Mouse (Mus musculus) pancreas, adult 10 weeks (tissue): Measurements from ENCODE around the gene Cops6. TPM values are rescaled to one million over a fixed set of nuclear protein-coding genes. Genes with fewer than 3 reads are reported as not detected.

Experiments used
- polyA plus RNA-seq: library from polyadenylated mRNA; stranded (reverse); fragments of 350-450 nt; fragmentation: Illumina TruSeq; extraction: RNeasy Lipid Tissue Mini Kit (QIAGEN cat#74804); gene quantifications from one replicate; pipeline ENCODE4 v1.2.3, GENCODE M21; 2015; ENCODE audit warnings: low read depth, low replicate concordance; ENCODE audit not compliant: insufficient read depth

Cops6 gene
- polyA plus RNA-seq = 25.2 TPM

DNA sequence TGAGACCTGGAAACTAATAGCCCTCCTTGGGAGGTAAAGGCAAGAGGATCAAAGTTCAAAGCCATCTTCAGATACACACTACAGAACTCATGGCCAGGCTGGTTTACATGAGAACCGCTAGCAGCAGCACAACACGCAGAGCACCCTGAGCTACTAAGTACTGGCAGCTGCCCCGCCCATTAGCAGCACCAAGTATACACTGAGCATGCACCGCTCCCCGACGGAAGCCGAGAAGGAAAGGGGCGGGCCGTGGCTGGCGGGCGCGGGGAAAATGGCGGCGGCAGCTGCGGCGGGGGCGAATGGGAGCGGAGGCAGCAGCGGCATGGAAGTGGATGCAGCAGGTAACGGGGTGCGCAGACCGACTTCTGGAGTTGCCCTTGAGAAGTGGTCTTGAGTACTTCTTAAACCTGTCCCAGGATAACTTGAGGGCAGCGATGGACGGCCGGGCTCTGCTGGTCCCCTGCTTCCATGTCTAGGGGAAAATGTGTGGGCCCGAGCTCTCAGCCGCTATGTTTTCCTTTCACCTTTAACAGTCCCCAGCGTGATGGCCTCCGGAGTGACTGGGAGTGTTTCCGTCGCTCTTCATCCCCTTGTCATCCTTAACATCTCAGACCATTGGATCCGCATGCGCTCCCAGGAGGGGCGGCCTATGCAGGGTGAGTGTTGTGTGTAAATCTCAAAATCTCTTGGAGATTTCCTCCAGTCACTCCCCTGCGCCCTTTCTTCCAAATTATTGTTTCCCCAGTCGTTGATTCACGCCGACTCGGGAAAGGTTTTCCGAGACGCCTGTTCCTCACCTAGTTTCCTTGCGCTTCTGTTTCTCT is at the start of gene Cops6:
TSS of gene Cops6 (plus strand) at position 230 of the 824 bp plus-strand sequence.

GRCm38 (mm10) chr5:138116255-138117198 is 44.3 kb upstream of the Cops6 start, which contains the start of gene Zscan21:
Gene Zscan21 (plus strand): TSS chr5:138116903.

DNA sequence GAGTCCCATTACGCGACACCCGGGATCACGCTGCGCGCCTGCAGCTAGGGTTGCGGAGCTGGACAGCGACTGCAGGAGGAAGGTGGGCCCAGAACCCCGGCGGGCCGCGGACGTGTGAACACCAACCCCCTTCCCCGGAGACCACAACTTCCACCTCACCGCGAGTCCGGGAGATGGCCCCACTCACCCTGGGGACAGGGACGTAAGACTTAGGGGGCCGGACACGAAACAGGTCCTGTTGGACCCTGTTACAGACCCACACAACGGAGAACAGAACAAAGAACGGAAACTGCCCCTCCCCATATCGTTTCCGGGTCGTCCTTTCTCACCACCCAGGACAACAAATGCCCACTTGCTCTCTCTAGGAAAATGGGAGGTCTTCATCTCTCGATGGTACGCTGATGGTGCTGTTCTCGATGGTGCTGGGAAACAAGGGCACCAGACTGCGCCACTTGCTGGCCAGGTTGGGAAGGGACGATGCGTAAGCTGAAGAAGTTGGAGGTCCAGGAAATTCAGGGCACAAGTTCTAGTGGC is 5.4 kb upstream of the Cops6 start, which contains the start of gene Zfp113:
TSS of gene Zfp113 (minus strand) at position 302 of the 534 bp plus-strand sequence.

DNA sequence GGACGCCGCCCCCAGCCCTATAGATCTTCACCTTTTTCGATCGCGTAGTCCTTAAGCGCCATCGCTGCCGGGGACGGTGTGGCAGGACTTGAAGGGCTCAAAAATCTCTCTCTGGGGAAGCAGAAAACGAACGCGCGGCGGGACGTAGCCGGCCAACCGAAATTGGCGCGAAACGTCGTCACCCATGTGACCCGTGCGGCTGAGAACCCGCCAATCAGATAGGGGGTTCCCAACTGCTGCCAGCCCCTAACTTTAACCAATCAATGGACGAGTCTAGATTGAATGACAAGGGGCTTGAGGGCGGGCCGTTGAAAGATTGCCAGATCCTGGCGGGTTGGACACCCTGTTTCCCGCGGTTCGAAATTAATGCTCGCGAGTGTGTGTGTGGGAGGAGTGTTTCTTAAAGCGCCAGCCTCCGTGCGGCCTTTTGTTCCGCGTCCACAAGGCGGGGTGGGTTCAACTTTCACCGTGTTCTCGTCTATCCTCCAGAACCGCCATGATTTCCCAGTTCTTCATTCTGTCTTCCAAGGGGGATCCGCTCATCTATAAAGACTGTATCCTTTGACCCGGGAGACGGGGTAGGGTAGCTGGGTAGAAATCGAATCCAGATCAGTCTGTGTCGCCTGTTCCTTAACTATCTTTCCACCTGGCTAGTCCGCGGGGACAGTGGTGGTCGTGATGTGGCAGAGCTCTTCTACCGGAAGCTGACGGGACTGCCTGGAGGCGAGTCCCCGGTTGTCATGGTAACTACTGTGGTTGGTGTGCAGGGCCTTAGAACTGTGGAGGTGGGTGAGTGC is 11.0 kb downstream of the Cops6 start, which contains the start of the genes Ap4m1 and Mcm7:
TSS of gene Ap4m1 (plus strand) at position 308 of the 797 bp plus-strand sequence.
TSS of gene Mcm7 (minus strand) at position 728 of the 797 bp plus-strand sequence.

DNA sequence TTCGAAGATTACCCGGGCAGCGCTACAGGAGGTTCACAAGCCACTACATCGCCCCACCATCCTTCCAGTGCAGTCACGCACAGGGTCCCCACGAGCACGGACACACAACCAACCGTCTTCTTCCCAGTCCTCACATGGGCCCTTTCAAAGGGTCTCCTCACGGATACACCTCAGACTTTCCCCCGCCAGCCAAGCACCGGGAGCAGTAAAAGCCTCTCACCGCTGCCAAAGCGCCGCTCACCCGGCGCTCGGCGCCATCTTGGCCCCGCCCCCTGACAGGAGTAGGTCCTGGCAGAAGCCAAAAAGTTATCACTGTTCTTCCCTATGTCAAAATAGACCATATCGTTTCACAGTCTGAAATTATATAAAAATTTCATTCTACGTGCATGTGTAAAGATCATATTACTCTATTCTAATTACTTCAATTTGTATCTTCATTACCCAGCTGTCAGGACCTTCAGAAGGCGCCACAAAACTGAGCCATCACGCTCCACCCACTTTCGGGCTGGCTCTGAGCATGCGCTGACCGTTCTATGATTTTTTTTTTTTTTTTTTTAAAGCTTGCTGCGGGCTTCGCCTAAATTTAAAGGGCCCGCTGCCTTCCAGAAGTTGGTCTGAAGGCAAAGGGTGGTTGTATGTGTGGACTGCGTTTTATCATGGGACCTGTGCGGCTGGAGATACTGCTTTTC is 26.2 kb downstream of the Cops6 start, which contains the start of the genes Taf6 and Cnpy4:
TSS of gene Taf6 (minus strand) at position 502 of the 689 bp plus-strand sequence.
TSS of gene Cnpy4 (plus strand) at position 536 of the 689 bp plus-strand sequence.

GRCm38 (mm10) chr5:138193771-138194727 is 33.2 kb downstream of the Cops6 start, which contains the start of gene Mblac1:
Gene Mblac1 (plus strand): TSS chr5:138194314.

Other genes starting within 250 kb of the Cops6 start
- gene Cyp3a13, start 239.5 kb upstream of the Cops6 start, polyA plus RNA-seq = 1.7 TPM
- not detected for gene Gjc3, start 198.0 kb upstream of the Cops6 start, polyA plus RNA-seq
- 3.8 TPM for gene Azgp1, start 179.6 kb upstream of the Cops6 start, polyA plus RNA-seq
- not detected for gene Smok3a, start 139.8 kb upstream of the Cops6 start, polyA plus RNA-seq
- gene Smok3b, start 139.6 kb upstream of the Cops6 start, polyA plus RNA-seq = not detected
- not detected for gene Smok3c, start 107.9 kb upstream of the Cops6 start, polyA plus RNA-seq
- 2.7 TPM for gene Zkscan1, start 76.0 kb upstream of the Cops6 start, polyA plus RNA-seq
- gene Zscan21, start 44.2 kb upstream of the Cops6 start, polyA plus RNA-seq = 4.1 TPM
- 1.2 TPM for gene Zfp113, start 5.3 kb upstream of the Cops6 start, polyA plus RNA-seq
- gene Ap4m1, start 10.9 kb downstream of the Cops6 start, polyA plus RNA-seq = 14.3 TPM
- gene Mcm7, start 11.4 kb downstream of the Cops6 start, polyA plus RNA-seq = 9.3 TPM
- 7.8 TPM for gene Taf6, start 26.4 kb downstream of the Cops6 start, polyA plus RNA-seq
- gene Cnpy4, start 26.4 kb downstream of the Cops6 start, polyA plus RNA-seq = 5.6 TPM
- gene Mblac1, start 33.2 kb downstream of the Cops6 start, polyA plus RNA-seq = not detected
- gene Nxpe5, start 64.8 kb downstream of the Cops6 start, polyA plus RNA-seq = 0.44 TPM
- 18.8 TPM for gene Lamtor4, start 94.4 kb downstream of the Cops6 start, polyA plus RNA-seq
- gene BC037034, start 103.0 kb downstream of the Cops6 start, polyA plus RNA-seq = 24.9 TPM
- not detected for gene Gal3st4, start 111.8 kb downstream of the Cops6 start, polyA plus RNA-seq
- gene Gm43720, start 118.9 kb downstream of the Cops6 start, polyA plus RNA-seq = 0.22 TPM
- gene Gpc2, start 118.9 kb downstream of the Cops6 start, polyA plus RNA-seq = 0.41 TPM
- gene Stag3, start 119.2 kb downstream of the Cops6 start, polyA plus RNA-seq = not detected
- gene Pvrig, start 180.9 kb downstream of the Cops6 start, polyA plus RNA-seq = not detected